Mouse (Mus musculus): ENCODE results near the gene Cd7. TPM values are rescaled to one million over a fixed set of nuclear protein-coding genes. Genes with fewer than 3 reads are reported as not detected.

The Cd7 gene
- polyA plus RNA-seq (2012): 9.9 and 11.8 TPM in 2 replicates

DNA sequence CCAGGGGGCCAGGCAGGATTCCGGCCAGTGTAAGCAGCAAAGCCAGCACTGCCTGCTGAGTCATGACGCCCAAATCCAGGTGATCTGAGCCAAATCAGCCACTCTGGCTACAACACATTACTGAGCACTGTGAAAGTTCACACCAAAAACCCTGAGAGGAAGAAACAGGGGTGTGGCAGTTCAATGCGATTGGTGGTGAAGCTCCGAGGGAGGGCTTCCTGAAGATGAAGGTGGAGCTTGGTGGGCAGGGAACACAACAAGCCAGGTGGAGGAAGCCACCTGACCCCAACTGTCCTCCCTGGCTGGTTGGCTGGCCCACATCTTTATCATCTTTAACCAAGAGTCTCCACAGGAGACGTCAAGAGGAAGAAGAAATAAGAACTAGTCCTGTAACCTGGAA is at the start of gene Cd7:
TSS of gene Cd7 (minus strand) at position 117 of the 400 bp plus-strand sequence.

DNA sequence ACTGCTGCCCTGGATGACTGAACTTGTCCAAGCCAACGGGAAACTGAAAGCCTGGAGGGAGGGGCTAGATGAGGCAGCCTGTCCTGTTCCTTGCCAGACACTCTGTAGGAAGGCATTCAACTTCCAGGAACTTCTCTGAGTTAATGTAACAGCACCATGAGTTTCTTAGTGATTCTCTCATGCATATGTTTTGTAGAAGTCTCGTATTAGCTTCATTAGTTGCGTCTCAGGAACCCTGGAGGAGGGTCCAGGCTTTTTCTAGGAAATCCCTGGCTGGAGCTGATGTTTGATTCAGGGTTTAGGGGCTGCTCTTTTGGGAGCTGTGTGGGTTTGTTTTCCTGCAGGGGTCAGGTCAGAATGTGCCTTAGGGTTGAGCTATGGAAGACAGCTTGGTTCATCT is 41.9 kb upstream of the Cd7 start, which contains the start of gene Sectm1a:
TSS of gene Sectm1a (minus strand) at position 101 of the 400 bp plus-strand sequence.

GRCm38 (mm10) chr11:121063379-121063778 is 24.2 kb upstream of the Cd7 start, which contains the start of gene Sectm1b:
Sectm1b (minus strand) TSS chr11:121063569.

GRCm38 (mm10) chr11:120990951-120991526 is 48.2 kb downstream of the Cd7 start, which contains the start of gene Csnk1d:
Csnk1d (minus strand) TSS chr11:120991330.

Other genes with a start within 250 kb of the Cd7 start
- 131 and 148 TPM in 2 replicates for gene Dus1l, start 243.0 kb downstream of the Cd7 start, polyA plus RNA-seq (2012)
- gene Fasn, start 214.9 kb downstream of the Cd7 start, polyA plus RNA-seq (2012): 256 and 260 TPM in 2 replicates
- gene Ccdc57, start 106.5 kb downstream of the Cd7 start, polyA plus RNA-seq (2012): 5.9 and 8.1 TPM in 2 replicates
- gene Slc16a3, start 90.9 kb downstream of the Cd7 start, polyA plus RNA-seq (2012): 15.1 and 25.3 TPM in 2 replicates
- gene Csnk1d, start 48.1 kb downstream of the Cd7 start, polyA plus RNA-seq (2012): 177 and 184 TPM in 2 replicates
- gene Sectm1b, start 24.2 kb upstream of the Cd7 start, polyA plus RNA-seq (2012): not detected in 2 replicates
- not detected in 2 replicates for gene Sectm1a, start 41.8 kb upstream of the Cd7 start, polyA plus RNA-seq (2012)
- not detected in 2 replicates for gene Tex19.2, start 79.3 kb upstream of the Cd7 start, polyA plus RNA-seq (2012)
- not detected in 2 replicates for gene Tex19.1, start 106.7 kb upstream of the Cd7 start, polyA plus RNA-seq (2012)
- gene Uts2r, start 120.9 kb upstream of the Cd7 start, polyA plus RNA-seq (2012): not detected in 2 replicates
- gene Hexdc, start 165.0 kb upstream of the Cd7 start, polyA plus RNA-seq (2012): 7.2 and 7.6 TPM in 2 replicates
- 14.7 and 17.2 TPM in 2 replicates for gene Ogfod3, start 165.3 kb upstream of the Cd7 start, polyA plus RNA-seq (2012)
- gene Cybc1, start 189.9 kb upstream of the Cd7 start, polyA plus RNA-seq (2012): 23.5 and 27.6 TPM in 2 replicates
- 3.7 and 4.5 TPM in 2 replicates for gene Narf, start 197.8 kb upstream of the Cd7 start, polyA plus RNA-seq (2012)
- 25.9 and 30.6 TPM in 2 replicates for gene Foxk2, start 220.6 kb upstream of the Cd7 start, polyA plus RNA-seq (2012)

All from megakaryocyte-erythroid progenitor cell, adult 5 weeks (primary cell).